Mouse (Mus musculus): ENCODE measurements around the gene Ncoa1.
"Not testable (repeated sequence)": the region's sequence is repeated elsewhere in the genome, so short reads cannot be mapped to it uniquely, and the experiment has no call there.

Gene Ncoa1

GRCm38 (mm10) chr12:4313824-4314223, 163.2 kb downstream of the Ncoa1 start:
- no peak for DNase-seq (ENCODE audit: extremely low spot score, low spot score)

DNA sequence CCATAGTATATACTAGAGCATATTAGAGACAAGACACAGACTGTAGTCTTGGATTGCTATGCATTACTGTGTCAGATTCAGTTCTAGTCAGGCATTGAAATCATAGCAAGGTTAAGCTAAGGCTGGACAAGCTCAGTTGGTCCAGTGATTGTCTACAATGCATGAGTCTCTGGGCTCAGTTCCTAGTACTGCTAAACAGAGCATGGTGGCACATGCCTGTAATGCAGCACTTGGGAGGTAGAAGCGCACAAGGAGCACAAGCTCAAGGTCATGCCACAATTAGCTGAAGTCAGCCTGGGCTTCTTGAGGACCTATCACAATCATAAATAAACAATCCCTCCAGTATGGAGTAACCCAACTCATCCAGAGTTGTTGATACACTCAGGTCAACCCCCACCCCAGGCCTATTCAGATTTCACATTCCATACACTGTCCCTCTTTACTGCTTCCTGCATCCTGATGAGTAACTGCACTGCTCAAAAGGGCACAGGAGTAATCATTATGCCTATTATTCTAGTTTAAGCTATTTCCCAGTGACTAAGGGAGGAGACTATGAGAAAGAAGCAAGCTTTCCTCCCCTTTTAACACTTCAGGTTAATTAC, 170.2 kb downstream of the Ncoa1 start:
- DNase-seq (ENCODE audit: extremely low spot score, low spot score) = no peak

GRCm38 (mm10) chr12:4299300-4299699, 177.7 kb downstream of the Ncoa1 start:
- no peak for DNase-seq (ENCODE audit: extremely low spot score, low spot score)

GRCm38 (mm10) chr12:4298626-4299025, 178.4 kb downstream of the Ncoa1 start:
- no peak for DNase-seq (ENCODE audit: extremely low spot score, low spot score)

GRCm38 (mm10) chr12:4295881-4296280, 181.1 kb downstream of the Ncoa1 start:
- no peak for DNase-seq (ENCODE audit: extremely low spot score, low spot score)

GRCm38 (mm10) chr12:4295281-4295680, 181.7 kb downstream of the Ncoa1 start:
- no peak for DNase-seq (ENCODE audit: extremely low spot score, low spot score)

DNA sequence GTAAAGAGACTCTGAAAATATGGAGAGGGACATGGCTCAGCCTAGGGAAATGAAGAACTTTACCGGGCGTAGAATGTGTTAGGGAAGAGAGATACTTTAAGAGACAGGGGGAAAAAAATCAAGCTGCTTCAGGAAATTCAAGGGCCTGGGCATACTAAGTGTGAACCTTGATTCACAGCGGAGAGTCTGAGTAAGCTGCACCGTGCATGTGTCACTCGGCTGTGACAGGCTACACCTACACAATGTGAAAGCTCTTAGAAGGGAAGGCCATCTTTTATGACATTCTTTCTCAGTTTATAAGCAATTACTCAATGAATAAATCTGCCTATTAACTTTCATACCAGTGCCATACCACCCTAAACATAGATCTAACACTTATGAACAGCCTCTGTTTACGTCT, 183.2 kb downstream of the Ncoa1 start:
- DNase-seq (ENCODE audit: extremely low spot score, low spot score) = no peak

GRCm38 (mm10) chr12:4285186-4285585, 191.8 kb downstream of the Ncoa1 start:
- no peak for DNase-seq (ENCODE audit: extremely low spot score, low spot score)

GRCm38 (mm10) chr12:4279878-4280277, 197.1 kb downstream of the Ncoa1 start:
- no peak for DNase-seq (ENCODE audit: extremely low spot score, low spot score)

DNA sequence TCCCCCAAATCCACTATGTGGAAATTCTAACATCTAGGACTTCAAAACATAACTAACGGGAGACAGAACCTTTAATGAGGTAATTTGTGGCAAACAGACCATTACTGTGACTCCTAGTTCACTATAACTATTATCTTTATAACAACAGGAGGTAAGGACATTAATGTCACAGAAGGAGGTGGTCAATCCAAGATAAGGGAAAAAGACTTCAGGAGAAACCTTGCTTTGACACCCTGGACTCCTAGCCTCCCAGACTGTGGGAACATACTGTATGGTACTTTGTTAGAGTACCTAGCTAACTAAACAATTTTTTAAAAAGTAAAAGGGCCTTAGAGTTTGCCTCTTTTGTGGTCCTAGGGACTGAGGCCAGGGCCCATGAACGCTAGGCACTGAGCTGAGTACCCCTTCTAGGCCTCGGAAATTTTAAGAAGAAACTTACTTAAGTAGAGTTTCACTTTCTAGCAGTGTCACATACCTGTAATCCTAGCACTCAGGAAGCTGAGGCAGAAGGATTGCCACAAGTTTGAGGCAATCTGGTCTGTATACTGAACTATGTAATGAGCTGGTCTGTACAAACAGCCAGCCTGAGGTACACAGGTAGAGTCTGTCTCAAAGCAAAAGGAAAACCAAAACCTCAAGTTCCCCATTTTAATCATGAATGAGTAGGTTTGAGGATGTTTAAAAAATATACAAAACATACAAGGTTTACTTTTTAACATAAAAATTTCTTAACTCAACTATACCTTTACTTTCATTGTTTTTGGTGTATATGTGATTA, 197.8 kb downstream of the Ncoa1 start:
- DNase-seq (ENCODE audit: extremely low spot score, low spot score) = no peak

DNA sequence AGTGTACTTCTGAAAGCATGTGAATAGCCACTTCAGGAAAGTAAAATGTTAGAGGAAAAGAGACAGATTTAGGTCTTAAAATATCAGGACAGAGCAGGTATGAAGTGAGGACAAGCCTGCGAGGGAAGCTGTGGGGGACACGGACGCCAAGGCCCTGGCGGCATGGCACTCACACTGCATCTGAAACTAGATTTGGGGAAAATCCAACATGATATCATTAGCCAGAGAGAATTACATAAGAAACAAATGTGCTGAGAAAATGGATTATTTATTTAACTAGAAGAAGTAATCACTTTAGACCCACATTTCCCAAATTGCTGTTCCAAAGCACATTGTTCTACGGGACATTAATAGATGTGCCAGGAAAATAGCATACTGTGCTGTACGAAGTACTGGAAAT, 205.9 kb downstream of the Ncoa1 start:
- DNase-seq (ENCODE audit: extremely low spot score, low spot score) = no peak

- no peak for DNase-seq (ENCODE audit: extremely low spot score, low spot score)
These were observed 209.2 kb downstream of the Ncoa1 start for GRCm38 (mm10) chr12:4267765-4268164.

- DNase-seq (ENCODE audit: extremely low spot score, low spot score) = no peak
These were observed 224.0 kb downstream of the Ncoa1 start for GRCm38 (mm10) chr12:4252742-4253655.

DNA sequence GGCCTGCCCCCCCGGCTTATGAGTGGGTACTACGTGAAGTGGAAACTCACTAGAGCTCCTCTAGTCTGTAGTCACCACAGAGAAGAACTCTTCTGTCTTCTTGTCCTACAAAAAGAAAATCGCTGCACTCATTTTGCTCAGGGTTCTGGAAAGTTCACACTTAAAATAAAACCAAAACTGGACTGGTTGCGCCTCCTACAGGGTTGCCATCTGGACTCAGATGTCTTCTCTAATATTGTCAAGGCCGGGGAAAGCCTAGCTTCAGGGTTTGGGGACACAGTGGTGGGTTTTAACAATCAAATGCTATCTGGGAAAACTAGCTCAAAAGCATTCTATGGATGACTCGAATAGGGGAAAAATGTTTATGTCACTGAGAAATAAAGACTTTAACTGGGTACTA, 227.2 kb downstream of the Ncoa1 start:
- no peak for DNase-seq (ENCODE audit: extremely low spot score, low spot score)

- no peak for DNase-seq (ENCODE audit: extremely low spot score, low spot score)
These were observed 231.2 kb downstream of the Ncoa1 start for GRCm38 (mm10) chr12:4245742-4246141.

- no peak for DNase-seq (ENCODE audit: extremely low spot score, low spot score)
These were observed 233.2 kb downstream of the Ncoa1 start for GRCm38 (mm10) chr12:4243805-4244204.

DNA sequence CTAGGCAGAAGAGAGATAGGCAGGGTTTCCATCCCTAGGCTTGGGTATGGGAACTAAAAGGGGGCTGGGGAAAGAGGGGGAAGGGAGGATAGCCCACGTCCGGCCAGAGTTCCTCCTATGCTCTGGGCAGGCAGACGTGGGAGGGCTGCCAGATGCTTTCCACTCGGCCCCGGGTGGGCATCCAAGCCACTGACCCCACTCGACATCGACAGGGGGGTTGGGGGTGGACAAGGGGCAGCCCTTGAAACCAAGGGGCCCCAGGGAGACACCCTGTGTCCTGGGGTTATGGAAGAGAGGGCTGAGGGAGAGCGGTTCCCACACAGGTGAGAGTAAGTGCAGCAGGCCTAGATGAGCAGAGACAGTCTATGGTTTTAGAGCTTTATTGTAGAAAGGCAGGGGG, 236.7 kb downstream of the Ncoa1 start:
- not testable (repeated sequence) for DNase-seq (ENCODE audit: extremely low spot score, low spot score)

- no peak for DNase-seq (ENCODE audit: extremely low spot score, low spot score)
These were observed 239.5 kb downstream of the Ncoa1 start for GRCm38 (mm10) chr12:4237481-4237880.

GRCm38 (mm10) chr12:4233572-4234508, 243.1 kb downstream of the Ncoa1 start, which contains the start of the genes Ptrhd1 and Cenpo:
TSS of gene Ptrhd1 (plus strand) at chr12:4234027.
TSS of gene Cenpo (minus strand) at chr12:4234294.
- peak; percentile 96 for DNase-seq (ENCODE audit: extremely low spot score, low spot score)

- no peak for DNase-seq (ENCODE audit: extremely low spot score, low spot score)
These were observed 244.2 kb downstream of the Ncoa1 start for GRCm38 (mm10) chr12:4232777-4233176.

DNA sequence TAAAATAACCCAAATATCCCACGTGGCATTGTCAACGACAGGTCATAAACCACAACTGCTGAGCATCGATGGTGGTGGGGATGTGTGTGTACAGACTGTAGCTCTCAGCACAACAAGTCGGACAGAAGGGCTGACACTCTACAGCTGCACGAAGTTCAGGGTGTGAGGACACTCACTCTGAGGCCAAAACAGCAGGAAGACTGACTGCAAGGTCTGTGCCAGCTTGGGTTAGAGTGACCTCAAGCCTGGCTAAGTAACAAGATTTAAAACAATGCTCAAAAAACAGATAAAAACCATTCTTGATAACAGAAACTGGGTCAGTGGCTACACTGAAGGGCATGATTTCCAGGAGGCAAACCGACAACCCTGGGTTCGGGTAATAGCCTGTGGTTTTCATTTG, 246.8 kb downstream of the Ncoa1 start:
- DNase-seq (ENCODE audit: extremely low spot score, low spot score) = no peak

Data from neural tube, embryonic 10.5 days (tissue).